Mouse (Mus musculus) forebrain, postnatal 0 days (tissue): ENCODE measurements around the gene Hist1h2bl. TPM values are rescaled to one million over a fixed set of nuclear protein-coding genes. Genes with fewer than 3 reads are reported as not detected.
A peak's percentile ranks its signal among the peaks of the same experiment; 100 is the strongest.
"Not testable (repeated sequence)": the region's sequence is repeated elsewhere in the genome, so short reads cannot be mapped to it uniquely, and the experiment has no call there.

Experiments used
- ATAC-seq: fragments of 200-750 bp; cut with Nextera tagmentation; 2 replicates; pipeline ENCODE4 v1.8.0; 2017; ENCODE audit warnings: mild to moderate bottlenecking, moderate library complexity
- DNase-seq: peaks from one replicate; pipeline ENCODE4 v3.0.0-alpha.2; 2015
- H3K27ac ChIP-seq: fragments of 300-500 bp; sonication (generic); 2 replicates; pipeline ENCODE4 v1.5.1; 2014; ENCODE audit warnings: low read depth, mild to moderate bottlenecking, antibody characterized with exemption, low read length, moderate library complexity, mixed read lengths
- H3K27me3 ChIP-seq: fragments of 300-500 bp; sonication (generic); 2 replicates; pipeline ENCODE4 v1.6.1; 2014; ENCODE audit warnings: mild to moderate bottlenecking, low read length, mixed read lengths; ENCODE audit not compliant: insufficient read depth
- H3K36me3 ChIP-seq: fragments of 300-500 bp; sonication (generic); 2 replicates; pipeline ENCODE4 v1.6.1; 2014; ENCODE audit warnings: mild to moderate bottlenecking, moderate library complexity; ENCODE audit not compliant: insufficient read depth
- H3K4me1 ChIP-seq: fragments of 300-500 bp; sonication (generic); 2 replicates; pipeline ENCODE4 v1.6.1; 2014; ENCODE audit warnings: antibody characterized with exemption; ENCODE audit not compliant: insufficient read depth
- H3K4me2 ChIP-seq: fragments of 300-500 bp; sonication (generic); 2 replicates; pipeline ENCODE4 v1.6.1; 2014; ENCODE audit warnings: low read depth, mild to moderate bottlenecking, moderate library complexity
- H3K4me3 ChIP-seq: fragments of 300-500 bp; sonication (generic); 2 replicates; pipeline ENCODE4 v1.5.1; 2014; ENCODE audit warnings: low read depth, low read length, mixed read lengths
- H3K9ac ChIP-seq: fragments of 300-500 bp; sonication (generic); 2 replicates; pipeline ENCODE4 v1.6.1; 2014; ENCODE audit warnings: mild to moderate bottlenecking
- H3K9me3 ChIP-seq: fragments of 300-500 bp; sonication (generic); 2 replicates; pipeline ENCODE4 v1.6.1; 2016; ENCODE audit warnings: low read length
- CTCF ChIP-seq: sonication (generic); IDR thresholded peaks from 2 replicates; pipeline ENCODE4 v1.5.1; 2016; ENCODE audit warnings: antibody characterized with exemption, control low read depth, low read depth
- WGBS: fragments of 180-500 bp; shearing (Covaris S2); extraction: QIAGEN DNeasy Blood & Tissue Kit; methylation state at CpG from one replicate; pipeline ENCODE4 v1.1.7; 2014; 5-methylcytosine and 5-hydroxymethylcytosine counted together
- polyA plus RNA-seq: library from polyadenylated mRNA; unstranded; fragments of >200 nt; fragmentation: Nextera tagmentation; extraction: Ambion mirVana; gene quantifications from 2 replicates; pipeline ENCODE4 v1.2.1, GENCODE M21; 2015
- total RNA-seq: library from RNA; depleted of rRNA; stranded (reverse); fragments of >200 nt; gene quantifications from 2 replicates; pipeline ENCODE4 v1.2.3, GENCODE M21; 2014

The Hist1h2bl gene
- total and polyA plus RNA-seq, 2 experiments from 2014 or later, result 0.65 to 141 TPM

- ATAC-seq, result peak; percentile 81
- peak overlapping the region; percentile 94 for H3K27ac ChIP-seq
- peak overlapping the region; percentile 64 for H3K9ac ChIP-seq
- peak; percentile 93 for DNase-seq
- peaks cover 4% of the 10 kb centered on the region; the same call in 1 of the 2 replicates for H3K4me1 ChIP-seq
- peak overlapping the region; percentile 69 for H3K4me2 ChIP-seq
- peak; percentile 88 for TF ChIP-seq CTCF
- H3K4me3 ChIP-seq, result peak overlapping the region; percentile 49
- no peaks in the 10 kb centered on the region for H3K36me3 ChIP-seq
- H3K9me3 ChIP-seq, result no peaks in the 10 kb centered on the region
- H3K27me3 ChIP-seq, result no peaks in the 10 kb centered on the region
- WGBS, result under 1% methylated on average over 21 of the region's 21 CpGs
These were observed 18.3 kb upstream of the Hist1h2bl start for GRCm38 (mm10) chr13:21734010-21734905.

GRCm38 (mm10) chr13:21733466-21733865 is 17.5 kb upstream of the Hist1h2bl start:
- no peaks in the 10 kb centered on the region for H3K9me3 ChIP-seq
- TF ChIP-seq CTCF, result peak; percentile 43
- peak overlapping the region; percentile 64; the same call in 1 of the 2 replicates for H3K9ac ChIP-seq
- 0 out of 2 replicates have a peak overlapping the region, but pooled peaks have one; percentile 69 for H3K4me2 ChIP-seq
- WGBS, result 73% methylated on average over 5 of the region's 5 CpGs
- no peaks in the 10 kb centered on the region for H3K27me3 ChIP-seq
- H3K4me3 ChIP-seq, result no peak overlapping the region
- peak; percentile 5; the same call in 1 of the 2 replicates for ATAC-seq
- peaks cover 4% of the 10 kb centered on the region; the same call in 1 of the 2 replicates for H3K4me1 ChIP-seq
- H3K27ac ChIP-seq, result peak overlapping the region; percentile 94
- DNase-seq, result no peak
- H3K36me3 ChIP-seq, result no peaks in the 10 kb centered on the region

- H3K27ac ChIP-seq, result no peak overlapping the region
- no peaks in the 10 kb centered on the region for H3K4me1 ChIP-seq
- 80% methylated on average over 1 of the region's 1 CpGs for WGBS
- H3K4me2 ChIP-seq, result no peak overlapping the region
- no peak for TF ChIP-seq CTCF
- no peaks in the 10 kb centered on the region for H3K9me3 ChIP-seq
- H3K27me3 ChIP-seq, result no peaks in the 10 kb centered on the region
- no peaks in the 10 kb centered on the region for H3K36me3 ChIP-seq
- no peak overlapping the region for H3K4me3 ChIP-seq
- ATAC-seq (no peak), DNase-seq (no peak)
- H3K9ac ChIP-seq, result no peak overlapping the region
These were observed 13.6 kb upstream of the Hist1h2bl start for GRCm38 (mm10) chr13:21729544-21729943.

DNA sequence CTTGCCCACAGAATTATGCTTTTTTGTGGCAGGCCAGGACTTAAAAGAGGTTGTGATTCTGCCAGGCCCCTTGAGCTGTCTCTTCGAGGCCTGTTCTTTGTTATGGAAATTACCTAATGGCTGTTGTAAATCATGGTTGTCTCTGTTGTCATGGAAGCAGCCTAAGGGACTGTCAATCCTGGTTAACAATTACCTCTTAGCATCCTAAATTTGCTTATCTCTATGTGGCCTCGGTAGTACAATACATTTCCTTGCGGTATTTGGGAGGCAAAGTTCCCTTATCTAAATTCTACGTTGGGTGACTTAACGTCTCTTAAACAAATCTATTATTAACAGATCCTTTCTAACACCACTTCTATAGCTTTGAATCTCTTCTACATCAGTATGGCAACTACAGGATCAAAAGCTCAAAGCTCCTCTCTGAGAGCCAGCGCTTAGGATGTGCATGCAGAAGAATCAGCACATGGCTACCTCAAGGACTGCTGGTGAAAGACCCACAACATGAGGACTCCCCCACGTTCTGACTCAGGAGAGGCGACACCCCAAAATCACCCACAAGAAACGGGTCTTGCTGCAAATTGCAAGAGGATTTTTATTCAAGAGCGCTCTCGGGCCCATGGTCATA is 12.1 kb upstream of the Hist1h2bl start:
- no peaks in the 10 kb centered on the region for H3K36me3 ChIP-seq

GRCm38 (mm10) chr13:21722993-21723836 is 7.3 kb upstream of the Hist1h2bl start:
- Histone ChIP-seq H3K9me3 (no peaks in the 10 kb centered on the region), H3K27ac (no peak overlapping the region), H3K4me1 (peaks cover 11% of the 10 kb centered on the region), H3K4me2 (peak overlapping the region; percentile 63; the same call in 1 of the 2 replicates), H3K4me3 (no peak overlapping the region), H3K27me3 (no peaks in the 10 kb centered on the region), H3K9ac (no peak overlapping the region), H3K36me3 (no peaks in the 10 kb centered on the region)
- no peak for TF ChIP-seq CTCF
- DNase-seq (no peak), ATAC-seq (no peak)
- WGBS, result 22% methylated on average over 5 of the region's 5 CpGs

More for the DNA sequence above, 12.1 kb upstream of the Hist1h2bl start:
- no peak overlapping the region for H3K4me2 ChIP-seq
- no peak overlapping the region for H3K27ac ChIP-seq
- ATAC-seq, result peak; percentile 55
- no peak overlapping the region for H3K4me3 ChIP-seq
- H3K4me1 ChIP-seq, result no peaks in the 10 kb centered on the region
- 29% methylated on average over 11 of the region's 11 CpGs for WGBS
- H3K9ac ChIP-seq, result no peak overlapping the region
- no peaks in the 10 kb centered on the region for H3K9me3 ChIP-seq
- H3K27me3 ChIP-seq, result no peaks in the 10 kb centered on the region
- peak; percentile 11 for DNase-seq
- no peak for TF ChIP-seq CTCF

DNA sequence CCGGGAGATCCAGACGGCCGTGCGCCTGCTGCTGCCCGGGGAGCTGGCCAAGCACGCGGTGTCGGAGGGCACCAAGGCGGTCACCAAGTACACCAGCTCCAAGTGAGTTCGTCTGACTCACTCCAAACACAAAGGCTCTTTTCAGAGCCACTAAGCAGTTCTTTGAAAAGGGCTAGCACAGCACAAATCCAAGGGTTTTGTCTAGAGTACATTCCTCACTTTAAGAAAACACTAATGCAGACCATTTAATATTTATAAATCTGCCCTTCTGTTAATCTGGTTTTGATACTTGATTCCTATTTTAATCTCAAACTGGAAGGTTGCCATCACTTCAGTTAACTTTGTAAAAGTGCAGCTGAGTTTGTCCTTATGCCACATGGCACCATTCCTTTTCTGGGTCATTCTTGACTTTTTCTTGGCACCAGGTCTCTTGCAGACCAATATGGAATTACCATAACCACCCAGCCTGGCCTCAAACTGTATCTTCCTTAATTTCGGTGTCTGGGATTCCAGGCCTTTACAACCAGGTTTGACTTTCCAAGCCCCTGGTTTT is 6.5 kb upstream of the Hist1h2bl start:
- Histone ChIP-seq H3K4me1 (peaks cover 15% of the 10 kb centered on the region), H3K9me3 (no peaks in the 10 kb centered on the region), H3K9ac (peak overlapping the region; percentile 50), H3K27ac (peak overlapping the region; percentile 70; the same call in 1 of the 2 replicates), H3K4me2 (peak overlapping the region; percentile 63), H3K36me3 (no peaks in the 10 kb centered on the region), H3K4me3 (peak overlapping the region; percentile 38), H3K27me3 (no peaks in the 10 kb centered on the region)
- DNase-seq (peak; percentile 49), ATAC-seq (peak; percentile 37)
- TF ChIP-seq CTCF, result no peak
- WGBS, result 3% methylated on average over 11 of the region's 11 CpGs

DNA sequence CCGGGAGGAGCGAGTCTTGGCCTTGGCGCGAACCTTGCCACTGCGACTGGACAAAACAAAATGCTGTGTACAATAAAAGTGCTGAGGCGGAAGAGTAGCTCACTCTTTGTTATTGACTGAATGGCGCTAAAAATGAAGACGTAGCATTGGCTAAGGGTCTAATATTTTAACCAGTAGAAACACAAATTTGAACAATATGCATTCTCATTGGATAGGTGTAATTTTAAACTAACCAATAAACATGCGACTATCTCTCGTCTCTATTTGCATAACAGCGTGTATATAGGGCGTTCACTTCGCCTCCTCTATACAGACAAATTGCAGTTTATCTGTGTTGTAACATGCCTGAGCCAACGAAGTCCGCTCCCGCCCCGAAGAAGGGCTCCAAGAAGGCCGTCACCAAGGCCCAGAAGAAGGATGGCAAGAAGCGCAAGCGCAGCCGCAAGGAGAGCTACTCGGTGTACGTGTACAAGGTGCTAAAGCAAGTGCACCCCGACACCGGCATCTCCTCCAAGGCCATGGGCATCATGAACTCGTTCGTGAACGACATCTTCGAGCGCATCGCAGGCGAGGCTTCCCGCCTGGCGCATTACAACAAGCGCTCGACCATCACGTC is 5.9 kb upstream of the Hist1h2bl start, which contains the start of gene Hist1h2bm:
Hist1h2bm (plus strand) TSS at position 288 of the 616 bp plus-strand sequence.
- not testable (repeated sequence) for H3K9me3 ChIP-seq, H3K36me3 ChIP-seq, H3K27me3 ChIP-seq
- ATAC-seq, result peak; percentile 96
- Histone ChIP-seq H3K4me2 (peak within 1 kb of the TSS; percentile 63), H3K4me3 (peak within 1 kb of the TSS; percentile 38), H3K9ac (peak within 1 kb of the TSS; percentile 50), H3K27ac (peak within 1 kb of the TSS; percentile 70), H3K4me1 (peaks cover 15% of the 10 kb centered on the region)
- 4% methylated on average over 37 of the region's 37 CpGs for WGBS
- peak; percentile 92 for DNase-seq

GRCm38 (mm10) chr13:21721107-21721756 is 5.3 kb upstream of the Hist1h2bl start:
- Histone ChIP-seq H3K4me3 (peak overlapping the region; percentile 38), H3K4me1 (peaks cover 15% of the 10 kb centered on the region), H3K9ac (peak overlapping the region; percentile 31; the same call in 1 of the 2 replicates), H3K4me2 (peak overlapping the region; percentile 63)
- H3K27ac ChIP-seq, ATAC-seq, H3K9me3 ChIP-seq, DNase-seq, H3K27me3 ChIP-seq, H3K36me3 ChIP-seq: not testable (repeated sequence)
- WGBS, result 1% methylated on average over 19 of the region's 44 CpGs
